Mouse (Mus musculus): Measurements from ENCODE around the gene Pdcl2.

GRCm38 (mm10) chr5:76333833-76334232 lies 2.9 kb upstream of the Pdcl2 start:
- TF ChIP-seq HCFC1 (IDR thresholded peaks at IDR 0.05; ENCODE audit: borderline replicate concordance, insufficient read depth, low read length): no peak
- no peak for TF ChIP-seq ZNF384 (IDR thresholded peaks at IDR 0.05; ENCODE audit: low read depth, low read length)
- TF ChIP-seq ZC3H11A (IDR thresholded peaks at IDR 0.05; ENCODE audit: borderline replicate concordance, low read depth, low read length): no peak

Measured in ES-E14 (cell line).